Mouse (Mus musculus): ENCODE results near the gene Adamts1. TPM values are rescaled to one million over a fixed set of nuclear protein-coding genes. Genes with fewer than 3 reads are reported as not detected.

Gene Adamts1
- total RNA-seq (2014; fragmentation: Nextera tagmentation) (not detected in 2 replicates), total RNA-seq (2017) (0.06 and 0.11 TPM in 2 replicates), polyA plus RNA-seq (2012) (not detected in 2 replicates)

DNA sequence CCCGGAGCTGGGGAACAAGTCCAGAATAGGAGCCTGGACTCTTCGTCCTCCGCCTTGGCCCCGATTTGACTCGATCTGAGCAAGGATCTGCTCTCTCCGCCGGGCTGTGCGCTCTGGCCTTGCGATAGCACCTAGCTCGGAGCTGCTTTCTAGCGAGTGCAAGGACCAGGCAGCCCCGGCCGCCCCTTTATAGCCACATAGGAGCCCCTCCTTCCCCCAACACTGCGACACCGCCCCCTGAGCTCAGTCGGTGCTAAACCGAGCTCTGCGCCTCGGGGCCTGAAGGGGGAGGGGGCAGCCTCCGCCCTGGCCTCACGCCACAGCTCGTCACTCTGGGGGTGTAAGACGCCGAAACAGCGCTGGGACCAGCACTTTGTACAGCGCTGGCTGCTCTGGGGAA is at the start of gene Adamts1:
TSS of gene Adamts1 (minus strand) at position 160 of the 400 bp plus-strand sequence.
- Histone ChIP-seq H3K4me3 (ENCODE audit: low read depth, low read length) (peak within 1 kb of the TSS; percentile 16; the same call in 1 of the 2 replicates), H3K27me3 (ENCODE audit: insufficient read depth, low read length) (peaks cover 24% of the 10 kb centered on the region; the same call in 1 of the 2 replicates), H3K9me3 (replicated peaks) (peaks cover 29% of the 10 kb centered on the region), H3K36me3 (replicated peaks) (no peaks in the 10 kb centered on the region), H3K4me1 (ENCODE audit: insufficient read depth, low read depth, low read length) (peaks cover 3% of the 10 kb centered on the region; the same call in 1 of the 2 replicates)
- no peak for DNase-seq (ENCODE audit: low spot score)
- no peak for TF ChIP-seq POLR2AphosphoS5 (IDR thresholded peaks at IDR 0.05; ENCODE audit: insufficient replicate concordance, low read depth, low read length)
- TF ChIP-seq GATA2 (IDR thresholded peaks at IDR 0.05; ENCODE audit: borderline replicate concordance, low read depth, low read length) = no peak
- TF ChIP-seq TAL1 (conservative IDR thresholded peaks at IDR 0.05; ENCODE audit: low read depth, low read length) = no peak
- TF ChIP-seq CTCF (IDR thresholded peaks at IDR 0.05; ENCODE audit: low read depth, low read length) = no peak
- TF ChIP-seq GATA1 (IDR thresholded peaks at IDR 0.05; ENCODE audit: borderline replicate concordance, low read length) = no peak
- no peak for ATAC-seq (ENCODE audit: extremely low read depth, insufficient number of reproducible peaks, low FRiP score, poor library complexity, severe bottlenecking)

DNA sequence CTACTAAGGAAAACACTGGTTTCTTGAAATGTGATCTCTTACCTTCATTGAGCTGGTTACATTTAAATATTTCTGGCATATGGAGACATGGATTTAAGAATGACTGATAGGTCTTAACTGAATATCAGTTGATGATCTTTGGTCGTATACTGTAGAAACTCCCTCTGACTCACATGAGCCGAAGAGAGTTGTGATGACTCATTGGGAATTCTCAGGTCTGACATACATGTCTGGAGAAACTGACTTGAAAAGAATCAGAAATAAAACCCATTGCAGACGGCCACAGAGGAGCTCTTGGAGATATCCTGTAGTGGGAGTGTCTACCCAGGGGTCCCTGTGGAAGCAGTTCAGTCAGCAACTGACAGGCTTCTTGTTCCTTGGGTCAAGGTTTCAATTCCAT is 24.2 kb upstream of the Adamts1 start:
- TF ChIP-seq GATA1 (IDR thresholded peaks at IDR 0.05; ENCODE audit: borderline replicate concordance, low read length) (no peak), POLR2AphosphoS5 (IDR thresholded peaks at IDR 0.05; ENCODE audit: insufficient replicate concordance, low read depth, low read length) (no peak), TAL1 (conservative IDR thresholded peaks at IDR 0.05; ENCODE audit: low read depth, low read length) (no peak), CTCF (IDR thresholded peaks at IDR 0.05; ENCODE audit: low read depth, low read length) (no peak), GATA2 (IDR thresholded peaks at IDR 0.05; ENCODE audit: borderline replicate concordance, low read depth, low read length) (no peak)
- no peaks in the 10 kb centered on the region for H3K9me3 ChIP-seq (replicated peaks)
- DNase-seq (ENCODE audit: low spot score) (no peak), ATAC-seq (ENCODE audit: extremely low read depth, insufficient number of reproducible peaks, low FRiP score, poor library complexity, severe bottlenecking) (no peak)
- H3K4me3 ChIP-seq (ENCODE audit: low read depth, low read length) = no peak overlapping the region
- H3K36me3 ChIP-seq (replicated peaks) = no peaks in the 10 kb centered on the region
- no peaks in the 10 kb centered on the region for H3K27me3 ChIP-seq (ENCODE audit: insufficient read depth, low read length)
- H3K4me1 ChIP-seq (ENCODE audit: insufficient read depth, low read depth, low read length) = peaks cover 5% of the 10 kb centered on the region; the same call in 1 of the 2 replicates

DNA sequence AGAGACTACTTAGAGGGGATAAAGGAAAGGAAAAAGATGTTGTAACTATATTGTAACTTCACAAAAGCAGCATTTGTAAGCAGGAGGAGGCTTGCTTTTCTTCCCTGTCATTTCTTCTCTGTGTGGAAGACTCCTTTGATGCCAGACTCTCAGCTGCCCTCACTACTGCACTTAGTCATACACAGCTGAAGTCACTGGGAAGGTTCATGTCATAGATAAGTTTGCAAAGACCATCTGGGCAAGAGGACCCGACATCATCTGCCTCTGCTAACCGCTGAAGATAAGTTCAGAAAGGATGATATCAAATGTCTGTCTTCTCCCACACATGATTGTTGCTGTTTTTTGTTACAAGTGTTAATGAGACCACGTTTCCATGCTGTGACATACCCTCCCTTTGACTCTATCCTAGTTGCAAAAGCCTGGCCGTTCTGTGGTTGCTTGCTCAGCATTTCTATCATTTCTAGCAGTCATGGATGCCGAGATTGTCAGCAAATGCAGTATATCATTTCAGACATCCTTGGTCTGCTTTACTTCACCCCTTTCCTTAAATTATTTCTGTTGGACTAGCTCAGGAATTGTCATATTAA is 19.5 kb upstream of the Adamts1 start:
- peak; percentile 71 for ATAC-seq (ENCODE audit: extremely low read depth, insufficient number of reproducible peaks, low FRiP score, poor library complexity, severe bottlenecking)

DNA sequence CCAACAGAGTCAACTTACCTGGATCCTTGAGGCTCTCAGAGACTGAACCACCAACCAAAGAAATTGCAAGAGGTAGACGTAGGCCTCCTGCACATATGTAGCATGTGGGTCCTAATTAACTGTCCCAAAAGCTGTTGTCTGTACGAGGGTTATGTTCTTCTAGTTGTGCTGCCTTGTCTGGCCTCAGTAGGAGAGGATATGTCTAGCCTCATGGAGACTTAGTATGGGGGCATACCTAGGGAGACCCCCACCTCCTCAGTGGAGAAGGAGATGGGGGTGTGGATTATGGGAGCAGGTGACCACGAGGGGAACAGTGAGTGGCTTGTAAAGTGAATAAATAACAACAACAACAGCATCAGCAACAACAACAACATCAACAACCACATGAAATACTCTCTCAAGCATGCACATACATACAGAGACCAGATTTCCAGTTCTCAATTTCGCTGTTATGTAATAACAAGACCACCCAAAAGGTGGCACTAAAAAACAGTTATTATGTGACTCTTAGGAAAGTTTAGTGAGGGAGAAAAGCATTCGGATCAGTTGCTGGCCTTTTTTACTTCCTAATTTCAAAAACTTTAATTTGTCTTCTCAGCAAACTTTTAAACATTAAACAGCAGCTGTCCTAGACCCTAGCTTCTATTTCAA is 17.0 kb upstream of the Adamts1 start:
- no peaks in the 10 kb centered on the region for H3K36me3 ChIP-seq (replicated peaks)
- no peak overlapping the region for H3K4me3 ChIP-seq (ENCODE audit: low read depth, low read length)
- ATAC-seq (ENCODE audit: extremely low read depth, insufficient number of reproducible peaks, low FRiP score, poor library complexity, severe bottlenecking) = no peak
- no peaks in the 10 kb centered on the region for H3K9me3 ChIP-seq (replicated peaks)
- no peaks in the 10 kb centered on the region for H3K27me3 ChIP-seq (ENCODE audit: insufficient read depth, low read length)
- peaks cover 9% of the 10 kb centered on the region; the same call in 1 of the 2 replicates for H3K4me1 ChIP-seq (ENCODE audit: insufficient read depth, low read depth, low read length)
- no peak for DNase-seq (ENCODE audit: low spot score)
- TF ChIP-seq TAL1 (conservative IDR thresholded peaks at IDR 0.05; ENCODE audit: low read depth, low read length) (no peak), CTCF (IDR thresholded peaks at IDR 0.05; ENCODE audit: low read depth, low read length) (no peak), GATA1 (IDR thresholded peaks at IDR 0.05; ENCODE audit: borderline replicate concordance, low read length) (no peak), GATA2 (IDR thresholded peaks at IDR 0.05; ENCODE audit: borderline replicate concordance, low read depth, low read length) (no peak), POLR2AphosphoS5 (IDR thresholded peaks at IDR 0.05; ENCODE audit: insufficient replicate concordance, low read depth, low read length) (no peak)

More for the DNA sequence above, 19.5 kb upstream of the Adamts1 start:
- H3K4me1 ChIP-seq (ENCODE audit: insufficient read depth, low read depth, low read length) = peaks cover 9% of the 10 kb centered on the region; the same call in 1 of the 2 replicates
- no peak overlapping the region for H3K4me3 ChIP-seq (ENCODE audit: low read depth, low read length)
- H3K27me3 ChIP-seq (ENCODE audit: insufficient read depth, low read length) = no peaks in the 10 kb centered on the region
- H3K36me3 ChIP-seq (replicated peaks) = no peaks in the 10 kb centered on the region
- DNase-seq (ENCODE audit: low spot score) = no peak
- H3K9me3 ChIP-seq (replicated peaks) = no peaks in the 10 kb centered on the region
- TF ChIP-seq CTCF (IDR thresholded peaks at IDR 0.05; ENCODE audit: low read depth, low read length) = no peak
- no peak for TF ChIP-seq GATA2 (IDR thresholded peaks at IDR 0.05; ENCODE audit: borderline replicate concordance, low read depth, low read length)
- TF ChIP-seq TAL1 (conservative IDR thresholded peaks at IDR 0.05; ENCODE audit: low read depth, low read length) = no peak
- TF ChIP-seq GATA1 (IDR thresholded peaks at IDR 0.05; ENCODE audit: borderline replicate concordance, low read length) = no peak
- no peak for TF ChIP-seq POLR2AphosphoS5 (IDR thresholded peaks at IDR 0.05; ENCODE audit: insufficient replicate concordance, low read depth, low read length)

DNA sequence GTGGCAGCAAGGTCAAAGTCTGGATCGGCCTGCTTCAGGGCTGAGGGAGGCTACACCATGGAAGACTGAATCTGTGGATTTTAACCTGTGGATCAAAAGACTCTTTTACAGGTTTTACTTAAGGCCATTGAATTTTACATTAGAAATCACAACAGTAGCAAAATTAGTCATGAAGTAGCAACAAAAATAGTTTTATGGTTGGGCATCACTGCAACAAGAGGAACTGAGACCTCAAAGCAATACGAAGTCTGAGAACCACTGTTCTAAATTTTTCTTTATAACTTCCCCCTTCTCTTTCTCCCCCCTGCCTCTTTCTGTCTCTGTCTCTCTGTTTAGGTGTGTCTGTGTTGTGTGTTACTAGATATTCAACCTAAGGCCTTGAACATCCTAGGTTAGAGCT is 11.2 kb upstream of the Adamts1 start:
- H3K36me3 ChIP-seq (replicated peaks) = no peaks in the 10 kb centered on the region
- DNase-seq (ENCODE audit: low spot score) = no peak
- H3K4me1 ChIP-seq (ENCODE audit: insufficient read depth, low read depth, low read length) = no peaks in the 10 kb centered on the region
- H3K4me3 ChIP-seq (ENCODE audit: low read depth, low read length) = no peak overlapping the region
- ATAC-seq (ENCODE audit: extremely low read depth, insufficient number of reproducible peaks, low FRiP score, poor library complexity, severe bottlenecking) = no peak
- no peaks in the 10 kb centered on the region for H3K27me3 ChIP-seq (ENCODE audit: insufficient read depth, low read length)
- TF ChIP-seq GATA1 (IDR thresholded peaks at IDR 0.05; ENCODE audit: borderline replicate concordance, low read length) (no peak), GATA2 (IDR thresholded peaks at IDR 0.05; ENCODE audit: borderline replicate concordance, low read depth, low read length) (no peak), CTCF (IDR thresholded peaks at IDR 0.05; ENCODE audit: low read depth, low read length) (no peak), TAL1 (conservative IDR thresholded peaks at IDR 0.05; ENCODE audit: low read depth, low read length) (no peak), POLR2AphosphoS5 (IDR thresholded peaks at IDR 0.05; ENCODE audit: insufficient replicate concordance, low read depth, low read length) (no peak)
- no peaks in the 10 kb centered on the region for H3K9me3 ChIP-seq (replicated peaks)

DNA sequence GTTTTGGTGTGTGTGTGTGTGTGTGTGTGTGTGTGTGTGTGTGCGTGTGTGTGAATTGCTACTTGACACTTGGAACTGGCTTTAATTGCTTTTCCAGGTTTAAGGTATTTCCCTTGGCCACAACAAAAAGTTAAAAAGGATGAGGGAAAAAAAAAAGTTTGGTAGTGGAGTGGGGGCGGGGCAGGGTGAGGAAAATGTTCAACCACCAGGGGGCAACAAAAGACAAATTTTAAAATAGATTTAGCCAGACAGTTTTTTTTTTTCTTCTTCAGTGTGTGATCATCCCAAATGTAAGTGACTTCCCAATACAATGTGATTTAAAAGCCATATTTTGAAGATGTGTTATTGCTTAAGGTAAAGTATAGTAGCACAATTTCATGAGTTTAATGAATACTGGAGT is 4.7 kb upstream of the Adamts1 start:
- Histone ChIP-seq H3K4me1 (ENCODE audit: insufficient read depth, low read depth, low read length) (no peaks in the 10 kb centered on the region), H3K36me3 (replicated peaks) (no peaks in the 10 kb centered on the region), H3K27me3 (ENCODE audit: insufficient read depth, low read length) (peaks cover 9% of the 10 kb centered on the region; the same call in 1 of the 2 replicates), H3K9me3 (replicated peaks) (peaks cover 5% of the 10 kb centered on the region), H3K4me3 (ENCODE audit: low read depth, low read length) (no peak overlapping the region)
- TF ChIP-seq POLR2AphosphoS5 (IDR thresholded peaks at IDR 0.05; ENCODE audit: insufficient replicate concordance, low read depth, low read length) = no peak
- no peak for TF ChIP-seq GATA2 (IDR thresholded peaks at IDR 0.05; ENCODE audit: borderline replicate concordance, low read depth, low read length)
- DNase-seq (ENCODE audit: low spot score) (no peak), ATAC-seq (ENCODE audit: extremely low read depth, insufficient number of reproducible peaks, low FRiP score, poor library complexity, severe bottlenecking) (0 out of 2 replicates have a peak, but pooled peaks have one; percentile 15)

Data from G1E (cell line).